Mouse (Mus musculus): ENCODE results near the gene Il18bp. TPM values are rescaled to one million over a fixed set of nuclear protein-coding genes. Genes with fewer than 3 reads are reported as not detected.
"Not testable (repeated sequence)": the region's sequence is repeated elsewhere in the genome, so short reads cannot be mapped to it uniquely, and the experiment has no call there.

Il18bp gene
- total and polyA plus RNA-seq, 3 experiments = 1.0 to 1.8 TPM; not detected in 1

GRCm38 (mm10) chr7:102048524-102048923 is 30.0 kb upstream of the Il18bp start:
- DNase-seq (ENCODE audit: low read depth, low spot score) = peak; percentile 60
- not testable (repeated sequence) for H3K79me2 ChIP-seq (ENCODE audit: control insufficient read depth, insufficient read depth, low read length, poor library complexity); H3K9ac ChIP-seq (ENCODE audit: control insufficient read depth, low read depth, low read length, poor library complexity, severe bottlenecking); H3K4me1 ChIP-seq (ENCODE audit: control insufficient read depth in 1 of 2, insufficient read depth in 2 of 2, low read length in 2 of 2); H3K27ac ChIP-seq (ENCODE audit: control insufficient read depth, low read depth, low read length); H3K4me3 ChIP-seq (ENCODE audit: control insufficient read depth in 1 of 2, insufficient read depth in 1 of 2, low read depth in 2 of 2, low read length in 2 of 2); H3K27me3 ChIP-seq (ENCODE audit: control insufficient read depth in 1 of 2, insufficient read depth in 2 of 2, low read length in 2 of 2); H3K36me3 ChIP-seq (ENCODE audit: control insufficient read depth in 1 of 2, insufficient read depth in 2 of 2, low read length in 2 of 2); H3K9me3 ChIP-seq (replicated peaks; ENCODE audit: insufficient read depth, low read length)
- TF ChIP-seq SMC3 (IDR thresholded peaks at IDR 0.05; ENCODE audit: low read depth, low read length) (peak; percentile 41), RAD21 (IDR thresholded peaks at IDR 0.05; ENCODE audit: low read depth, low read length) (peak; percentile 36), CTCF (IDR thresholded peaks at IDR 0.05 in 2 of 3, conservative IDR thresholded peaks at IDR 0.05 in 1 of 3; ENCODE audit: control insufficient read depth in 1 of 3, insufficient read depth in 1 of 3, low read depth in 2 of 3, low read length in 3 of 3, poor library complexity in 1 of 3, severe bottlenecking in 1 of 3) (peak; percentile 7 to 51 (median 36); a peak in 4 of 6 replicates), ZNF384 (IDR thresholded peaks at IDR 0.05; ENCODE audit: low read depth, low read length) (peak; percentile 41; the same call in 1 of the 2 replicates)

- H3K79me2 ChIP-seq (ENCODE audit: control insufficient read depth, insufficient read depth, low read length, poor library complexity) = no peaks in the 10 kb centered on the region
- no peak overlapping the region for H3K4me3 ChIP-seq (ENCODE audit: control insufficient read depth in 1 of 2, insufficient read depth in 1 of 2, low read depth in 2 of 2, low read length in 2 of 2)
- H3K27ac ChIP-seq (ENCODE audit: control insufficient read depth, low read depth, low read length) = no peak overlapping the region
- no peak overlapping the region for H3K9ac ChIP-seq (ENCODE audit: control insufficient read depth, low read depth, low read length, poor library complexity, severe bottlenecking)
- TF ChIP-seq MYB (IDR thresholded peaks at IDR 0.05; ENCODE audit: low read depth, low read length) = no peak
- no peak for TF ChIP-seq JUND (IDR thresholded peaks at IDR 0.05; ENCODE audit: low read depth, low read length)
- no peak for TF ChIP-seq SMC3 (IDR thresholded peaks at IDR 0.05; ENCODE audit: low read depth, low read length)
- no peak for TF ChIP-seq RAD21 (IDR thresholded peaks at IDR 0.05; ENCODE audit: low read depth, low read length)
- no peak for TF ChIP-seq MYC (IDR thresholded peaks at IDR 0.05; ENCODE audit: low read depth, low read length)
- no peak for TF ChIP-seq TAL1 (IDR thresholded peaks at IDR 0.05; ENCODE audit: low read length)
- no peak for TF ChIP-seq NELFE (IDR thresholded peaks at IDR 0.05; ENCODE audit: low read depth, low read length)
- TF ChIP-seq POLR2AphosphoS5 (IDR thresholded peaks at IDR 0.05; ENCODE audit: borderline replicate concordance, low read depth, low read length) = no peak
- no peak for TF ChIP-seq SIN3A (IDR thresholded peaks at IDR 0.05; ENCODE audit: low read length)
- no peaks in the 10 kb centered on the region for H3K27me3 ChIP-seq (ENCODE audit: control insufficient read depth in 1 of 2, insufficient read depth in 2 of 2, low read length in 2 of 2)
- no peak for DNase-seq (ENCODE audit: low read depth, low spot score)
- no peaks in the 10 kb centered on the region for H3K9me3 ChIP-seq (replicated peaks; ENCODE audit: insufficient read depth, low read length)
- no peaks in the 10 kb centered on the region for H3K4me1 ChIP-seq (ENCODE audit: control insufficient read depth in 1 of 2, insufficient read depth in 2 of 2, low read length in 2 of 2)
- peaks cover 1 to 3% of the 10 kb centered on the region in 2 experiments; a peak in 1 of 4 replicates for H3K36me3 ChIP-seq (ENCODE audit: control insufficient read depth in 1 of 2, insufficient read depth in 2 of 2, low read length in 2 of 2)
These were observed 23.8 kb upstream of the Il18bp start for GRCm38 (mm10) chr7:102042314-102042713.

DNA sequence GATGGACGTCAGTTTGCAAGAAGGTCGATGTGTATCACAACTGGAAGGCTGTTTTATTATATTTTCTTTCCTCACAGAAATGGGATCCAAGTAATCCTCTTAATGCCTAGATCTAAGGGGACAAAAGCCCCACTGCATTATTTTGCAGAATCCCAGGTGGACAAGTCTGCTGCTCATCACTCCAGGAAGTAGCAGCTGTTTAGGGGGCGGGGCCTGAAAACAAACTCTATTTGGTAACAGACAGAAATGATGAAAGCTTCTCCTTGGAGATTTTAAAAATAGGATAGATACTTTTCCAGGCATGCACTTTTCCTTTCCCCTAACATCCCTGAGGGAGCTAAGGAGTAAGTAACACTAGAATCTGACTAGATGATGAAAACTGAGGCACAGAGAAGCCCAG is 18.8 kb upstream of the Il18bp start:
- no peaks in the 10 kb centered on the region for H3K9me3 ChIP-seq (replicated peaks; ENCODE audit: insufficient read depth, low read length)
- H3K79me2 ChIP-seq (ENCODE audit: control insufficient read depth, insufficient read depth, low read length, poor library complexity) = no peaks in the 10 kb centered on the region
- no peak overlapping the region for H3K4me3 ChIP-seq (ENCODE audit: control insufficient read depth in 1 of 2, insufficient read depth in 1 of 2, low read depth in 2 of 2, low read length in 2 of 2)
- H3K4me1 ChIP-seq (ENCODE audit: control insufficient read depth in 1 of 2, insufficient read depth in 2 of 2, low read length in 2 of 2) = no peaks in the 10 kb centered on the region
- TF ChIP-seq ZKSCAN1 (IDR thresholded peaks at IDR 0.05; ENCODE audit: low read depth, low read length) (no peak), POLR2A (IDR thresholded peaks at IDR 0.05; ENCODE audit: control insufficient read depth in 1 of 2, insufficient read depth in 1 of 2, low read depth in 1 of 2, low read length in 2 of 2, poor library complexity in 1 of 2) (no peak), USF1 (IDR thresholded peaks at IDR 0.05; ENCODE audit: low read depth, low read length) (no peak), CHD1 (IDR thresholded peaks at IDR 0.05; ENCODE audit: low read depth, low read length) (no peak), CHD2 (IDR thresholded peaks at IDR 0.05; ENCODE audit: low read length) (no peak), UBTF (IDR thresholded peaks at IDR 0.05; ENCODE audit: borderline replicate concordance, insufficient read depth, low read depth, low read length) (no peak), CTCF (IDR thresholded peaks at IDR 0.05 in 2 of 3, conservative IDR thresholded peaks at IDR 0.05 in 1 of 3; ENCODE audit: control insufficient read depth in 1 of 3, insufficient read depth in 1 of 3, low read depth in 2 of 3, low read length in 3 of 3, poor library complexity in 1 of 3, severe bottlenecking in 1 of 3) (no peak), MAX (IDR thresholded peaks at IDR 0.05; ENCODE audit: low read length) (no peak), JUND (IDR thresholded peaks at IDR 0.05; ENCODE audit: low read depth, low read length) (no peak)
- H3K27ac ChIP-seq (ENCODE audit: control insufficient read depth, low read depth, low read length) = no peak overlapping the region
- H3K36me3 ChIP-seq (ENCODE audit: control insufficient read depth in 1 of 2, insufficient read depth in 2 of 2, low read length in 2 of 2) = peaks cover 0 to 5% of the 10 kb centered on the region in 2 experiments; a peak in 1 of 4 replicates
- H3K9ac ChIP-seq (ENCODE audit: control insufficient read depth, low read depth, low read length, poor library complexity, severe bottlenecking) = no peak overlapping the region
- H3K27me3 ChIP-seq (ENCODE audit: control insufficient read depth in 1 of 2, insufficient read depth in 2 of 2, low read length in 2 of 2) = no peaks in the 10 kb centered on the region
- DNase-seq (ENCODE audit: low read depth, low spot score) = no peak
